Mouse (Mus musculus): ENCODE measurements around the gene Bpifa6.
A peak's percentile ranks its signal among the peaks of the same experiment; 100 is the strongest.
"Not testable (repeated sequence)": the region's sequence is repeated elsewhere in the genome, so short reads cannot be mapped to it uniquely, and the experiment has no call there.

Gene Bpifa6

GRCm38 (mm10) chr2:153974582-153974981 is at the start of gene Bpifa6:
Bpifa6 (plus strand) TSS chr2:153974945.
- no peak for DNase-seq

DNA sequence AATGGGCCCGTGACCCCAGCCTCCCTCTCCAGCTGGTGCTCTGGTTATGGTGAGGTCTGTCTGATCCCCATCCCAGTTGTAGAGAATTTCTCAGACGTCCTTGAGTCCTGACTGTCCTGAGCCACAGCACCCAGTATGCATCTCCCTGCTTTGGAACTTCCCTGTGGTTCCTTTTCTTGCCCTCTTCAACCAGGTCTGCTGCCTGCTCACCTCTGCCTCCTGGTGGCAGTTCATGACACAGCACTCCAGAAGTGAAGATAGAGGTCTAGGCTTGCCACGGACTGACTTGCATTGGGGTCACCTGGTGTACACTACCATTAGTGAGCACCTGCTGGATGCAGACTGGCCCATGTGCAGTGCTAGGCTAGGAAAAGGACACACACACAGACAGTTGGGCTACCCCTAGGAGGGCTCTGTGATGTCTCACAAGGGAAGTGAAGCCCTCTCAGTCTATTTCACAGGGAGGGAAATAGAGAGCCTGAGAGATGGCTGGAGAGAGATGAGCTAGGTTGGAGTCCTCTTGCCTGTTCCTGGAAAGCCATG is 44.8 kb upstream of the Bpifa6 start:
- DNase-seq: peak; percentile 76 to 78

GRCm38 (mm10) chr2:153931125-153931524 is 43.6 kb upstream of the Bpifa6 start:
- DNase-seq: no peak

DNA sequence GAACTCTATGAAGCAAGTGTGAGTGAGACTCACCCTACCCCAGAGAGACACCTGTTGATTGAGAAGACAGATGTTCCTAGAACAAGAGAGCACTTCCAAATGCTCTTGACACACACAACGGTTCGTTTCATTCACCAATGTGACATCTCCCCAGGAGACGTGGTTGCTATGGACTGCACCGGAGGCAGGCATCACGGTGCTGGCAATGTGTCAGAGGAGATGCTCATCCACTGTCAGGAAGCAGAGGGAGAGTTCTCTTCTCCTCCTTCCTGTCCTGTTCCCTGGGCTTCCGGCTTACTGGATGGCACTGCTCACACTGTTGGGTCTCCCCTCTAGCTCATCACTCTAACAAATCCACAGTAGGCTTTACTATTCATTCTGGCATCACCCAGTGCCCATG is 41.4 kb upstream of the Bpifa6 start:
- DNase-seq: no peak

GRCm38 (mm10) chr2:153935348-153935747 is 39.4 kb upstream of the Bpifa6 start:
- no peak for DNase-seq

GRCm38 (mm10) chr2:153937843-153938242 is 36.9 kb upstream of the Bpifa6 start, which contains the start of gene Bpifb4:
Bpifb4 (plus strand) TSS chr2:153938212.
- no peak for DNase-seq

DNA sequence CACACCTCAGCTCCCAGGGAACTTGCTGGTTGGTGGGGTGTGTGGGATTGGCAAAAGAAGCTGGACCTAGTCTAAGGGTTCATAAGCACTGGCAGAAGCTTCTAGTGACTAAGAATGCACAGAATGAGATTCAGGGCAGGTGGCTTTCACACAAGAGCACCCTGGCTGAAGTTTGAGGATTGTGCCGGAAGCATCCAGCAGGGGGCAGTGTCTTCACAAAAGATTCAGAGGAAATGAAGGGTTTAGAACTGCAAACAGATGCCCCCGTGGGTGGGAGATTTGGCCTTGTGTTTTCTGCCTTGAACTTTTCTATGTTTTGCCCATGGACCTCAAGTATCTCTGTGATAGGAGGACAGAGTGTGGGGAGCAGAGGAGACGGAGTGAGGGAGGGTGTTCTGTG is 31.2 kb upstream of the Bpifa6 start:
- DNase-seq: peak; percentile 59 to 63

- DNase-seq: no peak
Measured at GRCm38 (mm10) chr2:153944567-153944966, 30.2 kb upstream of the Bpifa6 start.

DNA sequence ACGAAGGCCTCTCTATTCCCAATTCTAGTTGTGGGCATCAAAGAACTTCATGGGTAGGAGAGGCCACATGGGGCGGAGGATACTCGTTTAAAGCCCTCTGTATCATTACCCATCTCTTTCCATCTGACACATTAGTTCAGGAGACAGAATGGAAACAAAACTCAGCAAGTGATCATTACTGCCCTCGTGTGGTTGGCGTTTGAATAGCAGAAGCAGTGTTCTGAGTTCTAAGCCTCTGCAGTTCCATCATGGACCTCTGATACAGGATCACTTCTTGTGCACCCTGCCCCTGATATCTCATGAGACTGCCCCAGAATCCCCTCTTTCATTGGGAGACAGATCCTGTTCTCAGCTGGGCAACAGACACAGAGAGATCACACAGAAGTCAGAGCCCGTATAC is 21.8 kb upstream of the Bpifa6 start:
- peak; percentile 75 to 76 for DNase-seq

GRCm38 (mm10) chr2:153953836-153954235 is 20.9 kb upstream of the Bpifa6 start:
- peak; percentile 64 to 70 for DNase-seq

DNA sequence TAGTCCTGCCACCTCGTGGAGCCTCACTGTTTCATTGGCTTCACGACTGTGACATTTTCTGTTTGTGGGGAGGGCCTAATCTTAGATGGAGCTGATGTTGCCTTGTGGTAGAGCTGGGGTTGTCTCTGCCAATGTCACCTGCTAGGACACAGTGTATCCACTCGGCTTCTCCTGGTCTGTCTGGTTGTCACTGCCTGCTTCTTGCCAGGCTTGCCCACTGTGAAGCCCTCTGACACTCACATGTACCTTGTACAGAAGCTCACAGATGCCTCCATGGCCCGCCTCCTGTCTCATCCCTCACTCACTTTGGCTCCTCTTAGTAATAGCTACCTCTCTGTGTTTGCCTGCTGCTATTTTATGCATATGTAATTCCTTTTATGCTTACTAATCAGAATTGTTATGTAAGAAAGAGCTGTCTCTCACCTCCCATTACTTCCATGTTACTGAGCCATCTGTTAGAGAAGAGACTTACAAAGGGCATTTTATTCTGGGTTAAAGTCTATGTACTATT is 11.9 kb upstream of the Bpifa6 start:
- no peak for DNase-seq

GRCm38 (mm10) chr2:153963334-153963733 is 11.4 kb upstream of the Bpifa6 start:
- no peak for DNase-seq

- DNase-seq: no peak
Measured at GRCm38 (mm10) chr2:153970221-153970620, 4.5 kb upstream of the Bpifa6 start.

GRCm38 (mm10) chr2:153995770-153996169 is 21.0 kb downstream of the Bpifa6 start:
- peak; percentile 88 to 89 for DNase-seq

DNA sequence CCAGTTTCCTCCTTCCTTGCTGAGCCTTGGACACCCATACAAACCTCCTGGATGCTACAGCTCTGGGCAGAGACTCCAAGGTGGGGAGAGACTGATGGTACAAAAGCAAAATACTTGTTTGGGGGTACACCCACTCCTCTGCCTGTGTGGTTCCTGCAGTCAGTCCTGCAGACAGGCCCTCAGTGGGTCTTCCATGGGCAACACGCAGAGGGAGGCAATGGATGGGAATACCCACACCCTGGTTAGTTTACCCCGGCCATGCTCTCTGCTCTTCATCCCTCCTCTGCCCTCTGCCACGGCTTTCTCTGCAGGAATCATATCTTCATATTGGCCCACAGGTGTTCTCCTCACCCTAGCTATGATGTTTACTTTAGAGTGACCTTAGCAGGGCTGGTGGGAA is 25.8 kb downstream of the Bpifa6 start:
- DNase-seq: no peak

- DNase-seq: no peak
Measured at GRCm38 (mm10) chr2:154001056-154001455, 26.3 kb downstream of the Bpifa6 start.

GRCm38 (mm10) chr2:154004456-154004855 is 29.7 kb downstream of the Bpifa6 start:
- DNase-seq: no peak

GRCm38 (mm10) chr2:154005094-154005493 is 30.3 kb downstream of the Bpifa6 start:
- peak; percentile 4 to 14 for DNase-seq

GRCm38 (mm10) chr2:154005734-154006133 is 31.0 kb downstream of the Bpifa6 start:
- no peak for DNase-seq

- peak; percentile 4 to 5 for DNase-seq
Measured at GRCm38 (mm10) chr2:154006331-154006730, 31.6 kb downstream of the Bpifa6 start.

DNA sequence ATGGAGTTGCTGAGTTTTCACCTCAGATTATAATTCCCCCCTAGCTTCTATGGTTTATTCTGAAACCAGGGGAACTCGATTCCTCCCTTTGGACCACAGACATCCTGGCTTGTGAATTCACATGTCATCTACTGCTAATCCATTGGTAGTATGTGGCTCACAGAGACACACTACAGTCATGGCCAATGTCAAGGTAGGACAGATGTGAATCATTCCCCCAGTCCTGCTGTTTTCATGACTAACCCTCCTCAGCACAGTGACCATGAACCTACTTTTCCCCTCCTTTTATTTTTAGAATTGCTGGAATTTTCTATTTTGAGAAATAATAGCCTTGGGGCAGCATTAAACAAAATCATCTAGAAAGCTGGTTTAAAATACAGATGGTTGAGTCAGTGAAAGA is 32.6 kb downstream of the Bpifa6 start:
- DNase-seq: no peak

DNA sequence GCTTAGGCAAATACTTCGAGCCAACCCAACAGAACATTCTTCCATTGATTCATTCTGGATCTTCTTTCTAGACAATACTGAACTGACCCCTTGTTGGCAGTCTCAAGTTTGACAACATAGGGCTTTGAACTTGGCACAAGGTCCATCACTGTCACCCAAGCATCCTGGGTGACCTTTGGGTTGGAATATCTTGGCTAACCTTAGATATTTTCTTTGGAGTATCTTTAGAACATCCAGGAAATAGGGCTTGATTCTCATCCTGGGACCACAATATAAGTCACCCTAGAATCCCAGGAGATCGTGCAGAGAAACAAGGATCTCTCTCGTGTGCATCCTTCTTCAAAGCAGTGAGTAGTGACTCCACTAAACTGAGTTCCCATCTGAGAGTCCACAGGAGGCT is 33.2 kb downstream of the Bpifa6 start, which contains the start of gene Bpifa2:
Gene Bpifa2, plus strand, starts transcription at position 301 of the 400 bp plus-strand sequence.
- DNase-seq: no peak

- DNase-seq: no peak
Measured at GRCm38 (mm10) chr2:154017990-154018389, 43.2 kb downstream of the Bpifa6 start.

DNA sequence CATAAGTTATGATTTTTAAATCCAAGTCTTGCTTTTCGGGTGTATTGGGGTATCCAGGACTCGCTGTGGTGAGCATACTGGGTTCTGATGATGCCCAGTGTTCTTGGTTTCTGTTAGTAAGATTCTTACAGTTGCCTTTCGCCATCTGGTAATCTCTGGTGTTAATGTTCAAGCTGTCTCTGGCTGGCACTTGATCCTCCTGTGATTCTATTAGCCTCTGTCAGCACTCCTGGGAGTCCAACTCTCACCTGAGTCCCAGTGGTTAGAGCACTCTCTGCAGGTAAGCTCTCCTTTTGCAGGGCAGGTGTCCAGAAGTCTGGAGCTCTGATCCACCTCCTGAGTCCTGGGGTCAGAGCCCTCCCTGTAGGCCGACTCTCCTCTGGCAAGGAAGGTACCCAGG is 49.9 kb downstream of the Bpifa6 start:
- DNase-seq: not testable (repeated sequence)

GRCm38 (mm10) chr2:154038932-154039331 is 64.2 kb downstream of the Bpifa6 start:
- DNase-seq: peak; percentile 54
